Mouse (Mus musculus) hindbrain, embryonic 13.5 days (tissue): ENCODE data around the gene Galnt5. TPM values are rescaled to one million over a fixed set of nuclear protein-coding genes. Genes with fewer than 3 reads are reported as not detected.
A peak's percentile ranks its signal among the peaks of the same experiment; 100 is the strongest.

ENCODE experiments used
- ATAC-seq: fragments of 200-750 bp; cut with Nextera tagmentation; 2 replicates; pipeline ENCODE4 v1.8.0; 2017; ENCODE audit warnings: moderate TSS enrichment; ENCODE audit not compliant: low FRiP score
- H3K27ac ChIP-seq: fragments of 300-500 bp; sonication (generic); 2 replicates; pipeline ENCODE4 v1.5.1; 2015; ENCODE audit warnings: inconsistent platforms, mild to moderate bottlenecking, moderate library complexity
- H3K27me3 ChIP-seq: fragments of 300-500 bp; sonication (generic); 2 replicates; pipeline ENCODE4 v1.6.1; 2015; ENCODE audit warnings: mild to moderate bottlenecking, inconsistent platforms
- H3K36me3 ChIP-seq: fragments of 300-500 bp; sonication (generic); 2 replicates; pipeline ENCODE4 v1.6.1; 2015; ENCODE audit warnings: mild to moderate bottlenecking, inconsistent platforms
- H3K4me1 ChIP-seq: fragments of 300-500 bp; sonication (generic); replicated peaks from 2 replicates; pipeline ENCODE4 v1.6.1; 2015; ENCODE audit warnings: inconsistent platforms
- H3K4me2 ChIP-seq: fragments of 300-500 bp; sonication (generic); 2 replicates; pipeline ENCODE4 v1.6.1; 2015; ENCODE audit warnings: inconsistent platforms, mild to moderate bottlenecking, moderate library complexity
- H3K4me3 ChIP-seq: fragments of 300-500 bp; sonication (generic); 2 replicates; pipeline ENCODE4 v1.5.1; 2015; ENCODE audit warnings: mild to moderate bottlenecking, inconsistent platforms
- H3K9ac ChIP-seq: fragments of 300-500 bp; sonication (generic); 2 replicates; pipeline ENCODE4 v1.6.1; 2015; ENCODE audit warnings: mild to moderate bottlenecking, inconsistent platforms
- H3K9me3 ChIP-seq: fragments of 300-500 bp; sonication (generic); 2 replicates; pipeline ENCODE4 v1.6.1; 2016; ENCODE audit warnings: inconsistent platforms
- WGBS: fragments of 180-500 bp; shearing (Covaris S2); methylation state at CpG from one replicate; pipeline ENCODE4 v1.1.7; 2015; 5-methylcytosine and 5-hydroxymethylcytosine counted together
- polyA plus RNA-seq: library from polyadenylated mRNA; unstranded; fragments of >200 nt; fragmentation: Nextera tagmentation; extraction: Ambion mirVana; gene quantifications from 2 replicates; pipeline ENCODE4 v1.2.1, GENCODE M21; 2015

The Galnt5 gene
- polyA plus RNA-seq: 0.14 TPM in 1 of 2 replicates, not detected in the other

DNA sequence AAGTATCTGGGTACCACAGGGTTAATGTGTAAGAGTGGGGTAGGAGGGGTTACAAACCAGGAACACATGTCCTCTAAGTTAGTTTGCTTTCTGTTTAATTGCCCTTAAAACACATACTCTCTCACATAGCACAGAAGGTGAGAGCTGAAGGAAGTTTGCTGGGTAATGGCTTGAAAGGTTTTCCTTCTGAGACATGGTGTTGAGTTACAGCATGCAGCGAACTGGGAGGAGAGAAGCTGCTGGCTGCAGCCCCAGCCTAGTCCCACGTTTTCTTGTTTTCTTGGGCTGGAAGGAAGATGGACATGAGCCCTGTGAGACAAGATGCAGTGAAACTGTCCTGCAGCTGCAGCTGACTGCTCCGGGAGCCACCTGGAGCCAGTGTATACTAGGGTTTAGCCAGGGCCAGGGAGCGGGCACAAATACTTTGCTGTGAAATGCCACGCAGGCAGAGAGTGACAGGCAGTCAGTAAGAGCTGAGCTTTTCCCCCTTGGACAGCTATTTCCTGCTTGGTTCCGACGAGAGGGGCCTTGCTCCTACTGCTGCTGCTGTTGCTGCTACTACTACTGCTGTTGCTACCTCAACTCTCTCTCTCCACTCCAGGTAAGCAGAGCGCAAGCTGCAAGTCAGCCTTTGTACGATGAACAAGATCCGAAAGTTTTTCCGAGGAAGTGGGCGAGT, at the start of gene Galnt5:
TSS of gene Galnt5 (plus strand) at position 133 of the 679 bp plus-strand sequence.
- H3K9ac ChIP-seq: no peak within 1 kb of the TSS
- H3K4me1 ChIP-seq: no peaks in the 10 kb centered on the region
- H3K9me3 ChIP-seq: no peaks in the 10 kb centered on the region
- no peak within 1 kb of the TSS for H3K4me3 ChIP-seq
- ATAC-seq: no peak
- H3K27ac ChIP-seq: no peak within 1 kb of the TSS
- H3K36me3 ChIP-seq: no peaks in the 10 kb centered on the region
- WGBS: 70% methylated on average over 12 of the region's 12 CpGs
- no peak within 1 kb of the TSS for H3K4me2 ChIP-seq
- no peaks in the 10 kb centered on the region for H3K27me3 ChIP-seq

DNA sequence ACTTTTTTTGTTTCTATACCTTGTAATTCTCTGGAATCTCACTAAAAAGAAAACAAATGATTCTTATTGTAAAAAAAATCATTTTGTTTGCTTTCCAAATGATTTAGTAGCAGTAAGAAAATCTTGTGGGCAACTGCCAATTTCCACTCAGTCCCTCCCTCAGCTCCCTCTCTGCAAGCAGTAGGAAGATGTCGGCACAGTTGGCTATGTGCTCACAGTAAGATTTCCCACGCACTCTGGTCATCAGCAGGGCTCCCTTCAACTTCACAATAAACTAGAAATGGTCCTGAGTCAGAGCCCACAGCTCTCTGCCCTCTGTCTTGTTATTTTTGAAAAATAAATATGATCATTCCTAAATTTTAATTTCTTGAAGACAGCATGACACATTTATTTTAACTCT, 46.1 kb upstream of the Galnt5 start:
- no peaks in the 10 kb centered on the region for H3K4me1 ChIP-seq
- no peak overlapping the region for H3K27ac ChIP-seq
- H3K4me3 ChIP-seq: no peak overlapping the region
- H3K4me2 ChIP-seq: no peak overlapping the region
- no peak overlapping the region for H3K9ac ChIP-seq
- 77% methylated on average over 2 of the region's 2 CpGs for WGBS
- no peak for ATAC-seq
- no peaks in the 10 kb centered on the region for H3K36me3 ChIP-seq
- H3K9me3 ChIP-seq: no peaks in the 10 kb centered on the region
- no peaks in the 10 kb centered on the region for H3K27me3 ChIP-seq

DNA sequence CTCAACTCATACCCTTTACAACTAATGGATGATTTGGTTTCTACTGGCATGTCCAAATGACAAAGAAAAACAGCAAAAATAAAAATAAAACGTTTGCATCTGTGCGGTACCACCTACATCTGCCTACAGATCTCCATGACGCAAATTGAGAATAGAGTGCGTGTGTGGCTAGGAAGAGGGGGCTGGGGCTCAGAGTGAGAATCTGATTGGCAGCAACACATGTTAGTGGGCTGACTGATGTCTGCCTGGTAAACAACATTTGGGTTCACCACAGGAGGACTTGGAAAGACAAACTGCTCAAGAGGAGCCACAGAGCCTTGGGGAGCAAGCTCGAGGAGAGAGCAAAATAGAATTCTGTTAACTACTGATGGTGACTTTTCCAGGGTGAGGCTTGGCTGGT, 36.9 kb upstream of the Galnt5 start:
- Histone ChIP-seq H3K4me3 (no peak overlapping the region), H3K4me1 (no peaks in the 10 kb centered on the region), H3K27ac (no peak overlapping the region), H3K9ac (no peak overlapping the region), H3K36me3 (no peaks in the 10 kb centered on the region), H3K9me3 (no peaks in the 10 kb centered on the region), H3K27me3 (no peaks in the 10 kb centered on the region), H3K4me2 (no peak overlapping the region)
- whole genome bisulfite sequencing: 86% methylated on average over 5 of the region's 5 CpGs
- no peak for ATAC-seq

DNA sequence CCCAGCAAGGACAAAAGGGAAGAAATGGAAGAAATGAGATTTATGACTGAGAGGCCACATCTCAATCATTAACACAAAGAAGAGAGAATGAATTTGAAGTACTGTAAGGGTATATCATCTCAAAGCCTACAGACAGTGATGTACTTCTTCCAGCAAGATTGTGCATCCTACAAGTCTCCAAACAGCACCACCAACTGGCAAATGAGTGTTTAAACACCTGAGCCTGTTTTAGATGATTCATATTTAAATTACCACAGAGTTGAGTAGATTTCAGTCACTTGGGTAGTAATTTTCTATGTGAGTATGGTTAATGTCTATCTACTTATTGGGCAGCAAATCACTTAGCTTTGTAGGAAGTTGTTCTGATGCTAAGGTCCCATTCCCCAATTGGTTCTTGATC, 15.4 kb upstream of the Galnt5 start:
- no peak overlapping the region for H3K9ac ChIP-seq
- no peaks in the 10 kb centered on the region for H3K9me3 ChIP-seq
- H3K36me3 ChIP-seq: no peaks in the 10 kb centered on the region
- H3K4me1 ChIP-seq: no peaks in the 10 kb centered on the region
- no peak overlapping the region for H3K4me3 ChIP-seq
- H3K27me3 ChIP-seq: no peaks in the 10 kb centered on the region
- H3K27ac ChIP-seq: no peak overlapping the region
- no peak overlapping the region for H3K4me2 ChIP-seq
- no peak for ATAC-seq

DNA sequence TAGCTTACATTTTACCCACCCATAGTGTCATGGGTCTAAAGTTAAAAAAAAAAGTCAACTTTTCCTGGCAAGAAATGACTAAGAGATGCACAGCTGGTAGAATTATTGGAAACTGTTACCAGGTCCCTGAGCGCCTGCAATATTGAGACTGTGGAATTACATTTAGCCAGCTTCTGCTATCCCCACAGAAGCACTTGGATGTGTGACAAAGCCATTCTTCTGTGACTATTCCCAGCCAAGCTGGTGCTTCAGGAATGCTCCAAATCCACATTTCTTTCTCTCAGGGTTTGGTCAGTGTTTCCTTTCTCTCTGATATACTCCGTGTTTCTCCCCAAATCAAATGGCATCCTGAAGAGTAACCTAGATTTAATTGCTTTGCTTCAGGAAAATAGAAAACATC, 6.6 kb upstream of the Galnt5 start:
- Histone ChIP-seq H3K4me3 (no peak overlapping the region), H3K27me3 (no peaks in the 10 kb centered on the region), H3K27ac (no peak overlapping the region), H3K9me3 (no peaks in the 10 kb centered on the region), H3K4me1 (no peaks in the 10 kb centered on the region), H3K36me3 (no peaks in the 10 kb centered on the region), H3K4me2 (no peak overlapping the region), H3K9ac (no peak overlapping the region)
- 86% methylated on average over 2 of the region's 2 CpGs for WGBS
- no peak for ATAC-seq

DNA sequence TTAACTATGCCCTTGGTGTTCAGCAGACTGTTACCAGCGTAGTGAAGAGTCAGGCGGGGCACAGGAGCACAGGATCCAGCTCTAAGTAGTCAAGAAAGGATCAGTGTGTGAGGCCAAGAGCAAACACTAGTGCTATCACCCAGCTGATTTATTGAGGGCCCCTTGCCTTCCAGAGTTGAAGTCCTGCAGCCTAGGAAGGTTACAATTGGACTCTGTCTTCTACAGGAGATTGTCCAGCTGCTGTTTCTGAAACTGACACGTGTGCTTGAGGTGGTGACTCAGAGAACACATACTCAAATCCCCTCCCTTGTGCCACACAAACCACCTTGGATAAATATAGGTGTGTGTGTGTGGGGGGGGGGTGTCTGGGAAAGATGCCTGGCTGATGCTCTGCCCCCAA, 3.8 kb downstream of the Galnt5 start:
- Histone ChIP-seq H3K4me1 (no peaks in the 10 kb centered on the region), H3K36me3 (no peaks in the 10 kb centered on the region), H3K4me2 (no peak overlapping the region), H3K4me3 (no peak overlapping the region), H3K9me3 (no peaks in the 10 kb centered on the region), H3K27me3 (no peaks in the 10 kb centered on the region), H3K27ac (no peak overlapping the region), H3K9ac (no peak overlapping the region)
- no peak for ATAC-seq
- 86% methylated on average over 3 of the region's 3 CpGs for WGBS

DNA sequence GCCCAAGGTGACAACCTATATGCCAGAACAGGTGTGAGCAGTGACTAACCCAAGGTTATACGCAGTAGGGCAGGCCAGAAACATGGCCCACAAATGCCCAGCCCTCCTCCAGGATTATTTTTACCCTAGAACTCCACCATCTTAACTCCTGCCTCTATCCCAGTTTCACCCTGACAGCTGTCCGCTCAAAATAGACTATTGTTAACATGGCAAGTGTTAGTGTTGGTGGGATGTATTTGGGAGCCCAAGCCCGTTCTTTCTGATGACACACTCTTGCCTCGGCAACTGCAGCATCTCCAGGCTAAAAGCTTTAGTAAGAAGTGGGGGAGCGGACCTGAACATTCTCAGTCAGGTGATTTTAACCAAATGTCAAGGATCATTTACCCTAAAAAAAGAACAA, 9.4 kb downstream of the Galnt5 start:
- Histone ChIP-seq H3K9ac (no peak overlapping the region), H3K36me3 (no peaks in the 10 kb centered on the region), H3K9me3 (no peaks in the 10 kb centered on the region), H3K27ac (no peak overlapping the region), H3K4me2 (no peak overlapping the region), H3K27me3 (no peaks in the 10 kb centered on the region), H3K4me1 (no peaks in the 10 kb centered on the region), H3K4me3 (no peak overlapping the region)
- WGBS: 94% methylated on average over 5 of the region's 5 CpGs
- ATAC-seq: no peak

DNA sequence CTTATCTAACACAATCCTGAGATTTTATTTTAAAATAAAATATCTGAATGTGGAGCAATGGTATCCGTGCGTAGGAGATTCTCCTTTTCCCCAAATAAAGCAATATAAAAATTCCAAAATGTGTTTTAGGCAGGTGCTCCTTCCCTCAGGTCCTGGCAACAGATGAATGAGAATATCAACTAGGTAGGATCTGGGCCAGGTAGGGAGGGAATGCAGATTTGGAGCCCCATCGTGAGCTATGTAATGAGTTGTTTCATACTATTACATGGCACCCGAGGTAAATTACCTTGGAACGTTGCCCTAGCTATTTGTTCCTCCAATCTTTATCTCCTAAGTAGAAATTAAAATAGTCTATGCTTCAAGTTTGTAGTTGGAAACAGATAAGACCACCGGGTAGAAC, 25.9 kb downstream of the Galnt5 start:
- 90% methylated on average over 6 of the region's 6 CpGs for WGBS
- no peak overlapping the region for H3K27ac ChIP-seq
- no peak overlapping the region for H3K4me2 ChIP-seq
- no peaks in the 10 kb centered on the region for H3K4me1 ChIP-seq
- no peak overlapping the region for H3K9ac ChIP-seq
- H3K36me3 ChIP-seq: no peaks in the 10 kb centered on the region
- H3K4me3 ChIP-seq: no peak overlapping the region
- no peaks in the 10 kb centered on the region for H3K9me3 ChIP-seq
- no peak for ATAC-seq
- H3K27me3 ChIP-seq: no peaks in the 10 kb centered on the region

DNA sequence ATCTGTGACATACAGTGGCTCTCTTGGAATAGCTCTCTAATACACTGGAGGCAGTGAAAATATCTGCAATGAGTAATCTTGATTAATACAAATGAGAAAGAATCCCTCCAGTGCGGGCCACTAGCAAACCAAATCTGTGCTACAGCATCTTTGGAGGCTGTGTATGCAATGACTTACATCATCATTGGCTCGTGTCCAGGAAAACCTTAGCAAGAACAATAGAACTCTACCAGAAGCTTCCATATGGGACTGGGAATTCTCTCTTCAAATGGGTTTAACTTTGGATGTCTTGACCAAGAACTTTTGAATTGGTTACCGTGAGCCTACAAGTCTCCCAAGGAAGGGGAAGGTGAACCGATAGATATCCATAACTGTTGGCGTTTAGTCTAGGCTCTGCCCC, 29.1 kb downstream of the Galnt5 start:
- Histone ChIP-seq H3K27me3 (no peaks in the 10 kb centered on the region), H3K9me3 (no peaks in the 10 kb centered on the region), H3K4me3 (no peak overlapping the region), H3K36me3 (no peaks in the 10 kb centered on the region), H3K9ac (no peak overlapping the region), H3K4me2 (no peak overlapping the region), H3K27ac (no peak overlapping the region), H3K4me1 (no peaks in the 10 kb centered on the region)
- ATAC-seq: no peak
- WGBS: 89% methylated on average over 5 of the region's 5 CpGs

DNA sequence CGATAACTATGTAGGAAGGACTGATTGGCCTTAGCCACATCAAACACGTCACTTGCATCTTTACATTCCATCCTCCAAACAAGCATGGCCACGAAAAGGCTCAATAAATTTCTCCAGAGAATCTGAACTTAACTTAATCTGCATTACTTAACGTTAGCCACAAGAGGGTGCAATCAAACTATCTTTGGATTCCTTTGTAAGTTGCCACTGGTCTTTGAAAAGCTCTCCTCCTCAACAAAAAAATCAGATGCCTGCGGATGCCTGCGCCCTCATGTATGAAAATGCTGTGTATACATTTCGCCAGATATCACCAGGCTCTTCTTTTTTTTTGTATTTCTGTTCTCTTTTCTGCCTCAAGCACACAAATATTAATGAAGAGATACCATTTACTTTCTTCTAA, 31.7 kb downstream of the Galnt5 start:
- no peak overlapping the region for H3K4me2 ChIP-seq
- no peak overlapping the region for H3K27ac ChIP-seq
- 0 out of 2 replicates have a peak, but pooled peaks have one; percentile 59 for ATAC-seq
- H3K9ac ChIP-seq: no peak overlapping the region
- no peak overlapping the region for H3K4me3 ChIP-seq
- no peaks in the 10 kb centered on the region for H3K27me3 ChIP-seq
- no peaks in the 10 kb centered on the region for H3K4me1 ChIP-seq
- 31% methylated on average over 7 of the region's 7 CpGs for WGBS
- H3K36me3 ChIP-seq: no peaks in the 10 kb centered on the region
- no peaks in the 10 kb centered on the region for H3K9me3 ChIP-seq

DNA sequence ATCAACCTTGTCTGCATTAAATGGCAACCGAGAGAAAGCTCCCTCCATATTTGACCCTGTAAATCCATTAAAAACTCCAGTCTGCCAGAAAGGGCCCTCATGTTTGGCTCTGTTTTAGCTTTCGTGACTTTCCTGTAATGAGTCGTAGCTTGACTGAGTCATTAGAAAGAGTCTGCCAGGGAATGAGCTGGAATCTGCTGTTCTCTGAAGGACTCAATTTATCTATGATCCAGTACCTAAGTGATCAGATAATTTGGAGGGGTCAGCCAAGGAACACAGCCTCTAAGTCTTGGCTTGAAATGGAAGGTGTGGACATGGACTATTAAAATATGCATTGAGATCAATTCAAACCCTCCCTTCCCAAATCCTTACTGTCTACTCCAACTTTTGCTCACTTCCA, 33.7 kb downstream of the Galnt5 start:
- no peaks in the 10 kb centered on the region for H3K4me1 ChIP-seq
- H3K27me3 ChIP-seq: no peaks in the 10 kb centered on the region
- H3K36me3 ChIP-seq: no peaks in the 10 kb centered on the region
- H3K9ac ChIP-seq: no peak overlapping the region
- no peaks in the 10 kb centered on the region for H3K9me3 ChIP-seq
- WGBS: 89% methylated on average over 3 of the region's 3 CpGs
- no peak overlapping the region for H3K4me3 ChIP-seq
- H3K27ac ChIP-seq: no peak overlapping the region
- ATAC-seq: no peak
- H3K4me2 ChIP-seq: no peak overlapping the region

DNA sequence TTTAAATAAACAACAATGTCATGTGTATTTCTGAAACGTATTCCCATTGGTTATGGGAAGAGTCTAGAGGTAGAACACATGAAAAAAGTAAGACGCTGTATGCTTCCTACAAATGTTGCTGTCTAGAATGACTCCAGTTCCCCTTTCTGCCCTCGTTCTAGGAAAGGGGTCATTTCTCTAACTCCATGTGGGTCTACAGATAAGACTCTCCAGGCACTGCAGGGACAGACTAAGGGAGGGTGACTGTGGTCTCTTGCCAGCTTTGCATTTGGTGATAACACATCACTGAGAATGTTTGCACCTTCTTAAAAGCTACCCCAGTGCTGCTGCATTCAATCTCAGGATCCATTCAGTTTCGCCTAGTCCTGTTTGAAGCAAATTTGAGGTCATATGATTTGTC, 38.0 kb downstream of the Galnt5 start:
- H3K9ac ChIP-seq: no peak overlapping the region
- H3K9me3 ChIP-seq: no peaks in the 10 kb centered on the region
- WGBS: 86% methylated on average over 4 of the region's 4 CpGs
- no peaks in the 10 kb centered on the region for H3K36me3 ChIP-seq
- ATAC-seq: no peak
- H3K4me2 ChIP-seq: no peak overlapping the region
- H3K4me1 ChIP-seq: no peaks in the 10 kb centered on the region
- H3K27ac ChIP-seq: no peak overlapping the region
- H3K27me3 ChIP-seq: no peaks in the 10 kb centered on the region
- no peak overlapping the region for H3K4me3 ChIP-seq

DNA sequence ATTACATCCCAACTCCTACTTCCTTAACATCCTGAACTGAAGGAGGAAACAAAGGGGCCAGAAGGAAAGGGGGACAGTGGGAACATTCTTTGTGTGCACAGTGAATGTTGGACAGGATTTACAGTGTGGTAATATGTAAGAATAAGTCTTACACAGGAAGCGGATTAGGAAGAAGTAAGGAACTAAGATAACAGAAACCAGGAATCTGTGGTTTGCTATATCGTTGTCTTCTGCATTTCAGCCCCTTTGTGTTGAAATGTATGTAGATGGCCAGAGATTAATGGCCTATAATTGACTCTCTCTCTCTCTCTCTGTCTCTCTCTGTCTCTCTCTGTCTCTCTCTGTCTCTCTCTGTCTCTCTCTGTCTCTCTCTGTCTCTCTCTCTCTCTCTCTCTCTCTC, 39.2 kb downstream of the Galnt5 start:
- Histone ChIP-seq H3K36me3 (no peaks in the 10 kb centered on the region), H3K27me3 (no peaks in the 10 kb centered on the region), H3K4me1 (no peaks in the 10 kb centered on the region), H3K9me3 (no peaks in the 10 kb centered on the region), H3K4me2 (no peak overlapping the region), H3K9ac (no peak overlapping the region), H3K4me3 (no peak overlapping the region), H3K27ac (no peak overlapping the region)
- ATAC-seq: no peak
- 90% methylated on average over 2 of the region's 2 CpGs for WGBS
